Mouse (Mus musculus): ENCODE data around the gene Suv39h1. TPM values are rescaled to one million over a fixed set of nuclear protein-coding genes. Genes with fewer than 3 reads are reported as not detected.
"Not testable (repeated sequence)": the region's sequence is repeated elsewhere in the genome, so short reads cannot be mapped to it uniquely, and the experiment has no call there.

The Suv39h1 gene
- polyA plus RNA-seq, 1 experiment = 8.4 TPM

DNA sequence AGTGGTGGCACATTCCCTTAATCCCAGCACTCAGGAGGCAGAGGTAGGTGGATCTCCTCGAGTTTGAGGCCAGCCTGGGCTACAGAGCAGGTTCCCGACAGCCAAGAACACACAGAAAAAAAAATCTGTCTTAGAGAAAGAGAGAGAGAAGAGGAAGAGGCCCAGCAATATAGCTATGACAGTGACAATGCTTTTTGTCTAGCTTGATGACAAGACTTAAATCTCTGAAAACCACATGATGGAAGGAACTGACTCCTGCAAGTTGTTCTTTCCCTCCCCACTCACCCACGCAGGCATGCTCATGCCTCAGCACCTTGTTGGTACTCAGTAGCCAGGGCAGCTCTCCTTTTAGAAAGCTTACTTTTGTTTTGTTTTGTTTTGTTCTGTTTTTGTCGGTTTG, 24.9 kb upstream of the Suv39h1 start:
- H3K27ac ChIP-seq (ENCODE audit: insufficient read depth, low read depth, low read length) = no peak overlapping the region
- WGBS = 41% methylated on average over 4 of the region's 4 CpGs
- TF ChIP-seq CTCF (conservative IDR thresholded peaks at IDR 0.05; ENCODE audit: insufficient read depth, insufficient read length, low read depth, low read length) (no peak), POLR2A (IDR thresholded peaks at IDR 0.05; ENCODE audit: low read depth, low read length) (no peak)
- no peak for DNase-seq
- H3K4me3 ChIP-seq (ENCODE audit: insufficient read depth, low read depth, low read length) = no peak overlapping the region
- peaks cover 3% of the 10 kb centered on the region; the same call in 1 of the 2 replicates for H3K4me1 ChIP-seq (ENCODE audit: control insufficient read depth, insufficient read depth, low read length)
- no peaks in the 10 kb centered on the region for H3K27me3 ChIP-seq (replicated peaks; ENCODE audit: control insufficient read depth, insufficient read depth, low read length)
- no peaks in the 10 kb centered on the region for H3K36me3 ChIP-seq (ENCODE audit: control insufficient read depth, insufficient read depth, low read length)

DNA sequence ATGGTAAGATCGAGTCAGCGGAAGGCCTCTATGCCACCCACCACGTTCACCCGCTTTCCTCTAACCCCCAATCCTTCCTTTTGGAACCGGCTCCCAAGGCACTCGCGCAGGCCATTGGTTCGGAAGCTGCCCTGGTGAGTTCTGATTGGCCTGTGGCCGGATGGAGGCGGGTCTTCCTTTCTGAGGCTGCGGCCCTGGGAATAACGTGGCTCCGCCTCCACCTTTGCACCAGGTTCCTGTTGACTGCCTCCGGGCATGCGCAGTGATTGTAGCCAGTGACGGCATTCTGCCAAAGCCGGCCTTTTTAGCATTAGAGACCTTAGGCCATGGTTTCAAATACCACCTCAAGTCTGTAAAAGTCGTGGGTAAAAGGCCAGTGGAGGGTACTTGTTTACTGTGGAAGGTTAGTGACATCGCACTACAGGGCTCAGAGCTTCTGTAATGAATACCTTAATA, 22.3 kb upstream of the Suv39h1 start:
- no peak for TF ChIP-seq CTCF (conservative IDR thresholded peaks at IDR 0.05; ENCODE audit: insufficient read depth, insufficient read length, low read depth, low read length)
- no peak for TF ChIP-seq POLR2A (IDR thresholded peaks at IDR 0.05; ENCODE audit: low read depth, low read length)
- peak overlapping the region; percentile 33; the same call in 1 of the 2 replicates for H3K4me3 ChIP-seq (ENCODE audit: insufficient read depth, low read depth, low read length)
- H3K27ac ChIP-seq (ENCODE audit: insufficient read depth, low read depth, low read length) = peak overlapping the region; percentile 66
- peak; percentile 99 for DNase-seq
- H3K4me1 ChIP-seq (ENCODE audit: control insufficient read depth, insufficient read depth, low read length) = peaks cover 3% of the 10 kb centered on the region; the same call in 1 of the 2 replicates
- no peaks in the 10 kb centered on the region for H3K27me3 ChIP-seq (replicated peaks; ENCODE audit: control insufficient read depth, insufficient read depth, low read length)
- H3K36me3 ChIP-seq (ENCODE audit: control insufficient read depth, insufficient read depth, low read length) = no peaks in the 10 kb centered on the region
- under 1% methylated on average over 19 of the region's 19 CpGs for WGBS

GRCm38 (mm10) chrX:8096068-8096786, 21.7 kb upstream of the Suv39h1 start:
- peak overlapping the region; percentile 66 for H3K27ac ChIP-seq (ENCODE audit: insufficient read depth, low read depth, low read length)
- WGBS = under 1% methylated on average over 17 of the region's 48 CpGs
- not testable (repeated sequence) for H3K4me1 ChIP-seq (ENCODE audit: control insufficient read depth, insufficient read depth, low read length); H3K27me3 ChIP-seq (replicated peaks; ENCODE audit: control insufficient read depth, insufficient read depth, low read length); H3K36me3 ChIP-seq (ENCODE audit: control insufficient read depth, insufficient read depth, low read length)
- DNase-seq = peak; percentile 86
- H3K4me3 ChIP-seq (ENCODE audit: insufficient read depth, low read depth, low read length) = peak overlapping the region; percentile 39

DNA sequence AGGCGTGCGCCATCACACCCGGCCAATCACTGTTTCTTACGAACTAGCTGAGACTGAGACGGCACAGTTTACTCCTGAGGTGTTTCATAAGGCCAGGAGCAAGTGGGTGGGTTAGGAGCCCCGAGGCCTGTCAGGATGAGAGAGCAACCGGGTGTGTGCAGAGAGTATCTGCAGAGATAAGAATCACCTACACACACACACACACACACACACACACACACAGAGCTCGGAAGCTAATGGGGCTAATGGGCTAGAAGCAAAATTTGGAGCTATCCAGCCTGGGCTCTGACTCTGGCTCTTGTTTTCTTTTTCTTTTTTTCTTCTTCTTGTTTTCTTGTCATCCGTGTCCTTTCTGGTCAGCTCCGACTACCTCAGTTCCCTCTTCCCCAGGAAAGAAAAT, 21.0 kb upstream of the Suv39h1 start:
- H3K36me3 ChIP-seq (ENCODE audit: control insufficient read depth, insufficient read depth, low read length) = no peaks in the 10 kb centered on the region

DNA sequence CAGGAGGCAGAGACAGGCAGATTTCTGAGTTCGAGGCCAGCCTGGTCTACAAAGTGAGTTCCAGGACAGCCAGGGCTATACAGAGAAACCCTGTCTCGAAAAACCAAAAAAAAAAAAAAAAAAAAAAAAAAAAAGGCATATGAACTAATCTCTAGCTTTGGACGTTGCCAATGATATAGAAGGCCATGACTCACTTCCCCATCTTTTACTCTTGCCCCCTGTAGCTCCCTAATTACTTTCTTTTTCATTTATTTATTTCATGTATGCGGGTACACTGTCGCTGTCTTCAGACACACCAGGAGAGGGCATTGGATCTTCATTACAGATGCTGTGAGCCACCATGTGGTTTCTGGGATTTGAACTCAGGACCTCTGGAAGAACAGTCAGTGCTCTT, 16.4 kb upstream of the Suv39h1 start:
- H3K36me3 ChIP-seq (ENCODE audit: control insufficient read depth, insufficient read depth, low read length); DNase-seq; H3K27me3 ChIP-seq (replicated peaks; ENCODE audit: control insufficient read depth, insufficient read depth, low read length); H3K4me3 ChIP-seq (ENCODE audit: insufficient read depth, low read depth, low read length); H3K4me1 ChIP-seq (ENCODE audit: control insufficient read depth, insufficient read depth, low read length); H3K27ac ChIP-seq (ENCODE audit: insufficient read depth, low read depth, low read length): not testable (repeated sequence)
- 83% methylated on average over 4 of the region's 5 CpGs for whole genome bisulfite sequencing

More for the DNA sequence above, 21.0 kb upstream of the Suv39h1 start:
- Histone ChIP-seq H3K4me3 (ENCODE audit: insufficient read depth, low read depth, low read length) (no peak overlapping the region), H3K27ac (ENCODE audit: insufficient read depth, low read depth, low read length) (no peak overlapping the region), H3K27me3 (replicated peaks; ENCODE audit: control insufficient read depth, insufficient read depth, low read length) (no peaks in the 10 kb centered on the region), H3K4me1 (ENCODE audit: control insufficient read depth, insufficient read depth, low read length) (peaks cover 3% of the 10 kb centered on the region; the same call in 1 of the 2 replicates)
- no peak for DNase-seq
- WGBS = 74% methylated on average over 9 of the region's 10 CpGs
- TF ChIP-seq CTCF (conservative IDR thresholded peaks at IDR 0.05; ENCODE audit: insufficient read depth, insufficient read length, low read depth, low read length) (no peak), POLR2A (IDR thresholded peaks at IDR 0.05; ENCODE audit: low read depth, low read length) (no peak)

DNA sequence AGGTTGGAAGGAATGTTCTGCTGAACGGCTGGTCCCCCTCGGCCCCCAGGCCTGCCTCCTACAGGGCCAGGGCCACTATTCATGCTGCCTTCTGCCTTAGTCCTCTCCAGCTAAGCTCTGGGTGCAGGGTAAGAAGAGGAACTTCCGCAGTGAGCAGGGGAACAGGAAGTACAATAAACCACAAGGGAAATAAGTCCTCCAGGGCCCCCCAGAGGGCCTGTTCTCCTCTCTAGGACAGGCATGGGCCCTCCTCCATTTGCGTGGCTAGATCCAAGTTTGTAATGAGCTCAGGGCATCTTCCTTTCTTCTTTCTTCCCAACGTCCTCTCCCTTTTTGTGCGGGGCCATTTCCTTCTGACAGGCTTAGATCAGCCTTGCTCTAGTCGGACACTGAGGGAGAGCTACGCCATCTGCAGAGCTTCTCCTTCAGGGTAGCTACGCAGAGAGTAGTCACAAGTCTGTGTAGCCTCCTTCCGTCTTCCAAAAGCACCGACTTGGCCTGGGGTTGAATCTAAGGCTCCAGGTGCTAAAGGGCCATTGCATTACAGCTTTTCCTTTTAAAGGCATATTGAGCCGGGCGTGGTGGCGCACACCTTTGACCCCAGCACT, 15.9 kb upstream of the Suv39h1 start, which contains the start of gene Was:
TSS of gene Was (minus strand) at position 153 of the 608 bp plus-strand sequence.
- WGBS = 86% methylated on average over 14 of the region's 14 CpGs
- Histone ChIP-seq H3K36me3 (ENCODE audit: control insufficient read depth, insufficient read depth, low read length) (no peaks in the 10 kb centered on the region), H3K27me3 (replicated peaks; ENCODE audit: control insufficient read depth, insufficient read depth, low read length) (no peaks in the 10 kb centered on the region), H3K4me1 (ENCODE audit: control insufficient read depth, insufficient read depth, low read length) (no peaks in the 10 kb centered on the region), H3K27ac (ENCODE audit: insufficient read depth, low read depth, low read length) (no peak within 1 kb of the TSS), H3K4me3 (ENCODE audit: insufficient read depth, low read depth, low read length) (no peak within 1 kb of the TSS)
- TF ChIP-seq CTCF (conservative IDR thresholded peaks at IDR 0.05; ENCODE audit: insufficient read depth, insufficient read length, low read depth, low read length) (no peak), POLR2A (IDR thresholded peaks at IDR 0.05; ENCODE audit: low read depth, low read length) (no peak)
- DNase-seq = no peak

GRCm38 (mm10) chrX:8089746-8090145, 15.2 kb upstream of the Suv39h1 start:
- no peak for DNase-seq
- Histone ChIP-seq H3K36me3 (ENCODE audit: control insufficient read depth, insufficient read depth, low read length) (no peaks in the 10 kb centered on the region), H3K4me3 (ENCODE audit: insufficient read depth, low read depth, low read length) (no peak overlapping the region), H3K4me1 (ENCODE audit: control insufficient read depth, insufficient read depth, low read length) (no peaks in the 10 kb centered on the region), H3K27me3 (replicated peaks; ENCODE audit: control insufficient read depth, insufficient read depth, low read length) (no peaks in the 10 kb centered on the region), H3K27ac (ENCODE audit: insufficient read depth, low read depth, low read length) (no peak overlapping the region)
- WGBS = 33% methylated on average over 3 of the region's 3 CpGs
- TF ChIP-seq POLR2A (IDR thresholded peaks at IDR 0.05; ENCODE audit: low read depth, low read length) (no peak), CTCF (conservative IDR thresholded peaks at IDR 0.05; ENCODE audit: insufficient read depth, insufficient read length, low read depth, low read length) (no peak)
